In genomic region chr6:114921632-114922354, GRCm38 (mm10) we compare ENCODE assay signal across 8 mouse cellular contexts. TPM values are rescaled to one million over a fixed set of nuclear protein-coding genes. Genes with fewer than 3 reads are reported as not detected.
A peak's percentile ranks its signal among the peaks of the same experiment; 100 is the strongest.
DNase-seq lines count a peak whose midpoint lies in the region; ATAC-seq lines count a peak whose summit lies in the region.

No protein-coding gene starts in this region.

- DNase-seq in Muller cell, postnatal 12 days (ENCODE audit: inconsistent ontology term), result peak; percentile 91
- peak; percentile 96 for DNase-seq in embryo, embryonic 10.5 days (ENCODE audit: low spot score)
- DNase-seq in gastrocnemius, postnatal 14 days, result peak; percentile 90
- DNase-seq in left cerebral cortex, postnatal 14 days (ENCODE audit: low spot score in 2 of 2), result peak; percentile 75 to 79
- peak; percentile 71 to 77 for DNase-seq in right cerebral cortex, adult 2 months (ENCODE audit: low spot score in 2 of 2)
- DNase-seq in urinary bladder, adult 2 months (ENCODE audit: low spot score), result peak; percentile 61

- ATAC-seq in inflammation-experienced regulatory T-cells, adult 6 months, result peak; percentile 71
- ATAC-seq in megakaryocyte progenitor cell, adult 5-6 weeks (replicated peaks; ENCODE audit: poor library complexity), result peak; percentile 81

- intact Hi-C loops in gastrocnemius, postnatal 14 days (cut with DNase I; ENCODE audit: low total_unique reads), result loop anchor here (10.0 kb wide), 1 partner anchor 57 kb away; no protein-coding TSS in a partner anchor
- intact Hi-C loops in left cerebral cortex, postnatal 14 days (cut with DNase I), result loop anchor here (5.0 kb wide), 2 partner anchors 44 to 574 kb away; no protein-coding TSS in a partner anchor

RNA-seq across cellular contexts. Expression of gene Vgll4, which starts 48.0 kb away (rescaled TPM):
- total RNA-seq in gastrocnemius, postnatal 14 days (2021), result 10 to 100 TPM; 15.7 to 20.1 TPM
- polyA plus RNA-seq in inflammation-experienced regulatory T-cells, adult 6 months (2017; shearing (Covaris generic)), result 100 to 1,000 TPM; 118 to 183 (median 152) TPM
- total RNA-seq in left cerebral cortex, postnatal 14 days (2021), result 10 to 100 TPM; 48.0 to 53.4 TPM
- total RNA-seq in megakaryocyte progenitor cell, adult 5-6 weeks (2015), result 11.8 and 14.0 TPM in 2 replicates
- 23.1 and 28.5 TPM in 2 replicates for total RNA-seq in megakaryocyte progenitor cell, adult 5-6 weeks (2017)
- polyA plus RNA-seq in urinary bladder, adult 2 months (2012; rRNA removed), result 32.1 and 33.7 TPM in 2 replicates

Comparison
In these comparisons a context has a peak if more than half of its experiments do, and no peak if none do; other contexts are left out.
1. Peak in every context shown above with its lines: DNase-seq and ATAC-seq.